Mouse (Mus musculus): Measurements from ENCODE around the gene Ppil1.

DNA sequence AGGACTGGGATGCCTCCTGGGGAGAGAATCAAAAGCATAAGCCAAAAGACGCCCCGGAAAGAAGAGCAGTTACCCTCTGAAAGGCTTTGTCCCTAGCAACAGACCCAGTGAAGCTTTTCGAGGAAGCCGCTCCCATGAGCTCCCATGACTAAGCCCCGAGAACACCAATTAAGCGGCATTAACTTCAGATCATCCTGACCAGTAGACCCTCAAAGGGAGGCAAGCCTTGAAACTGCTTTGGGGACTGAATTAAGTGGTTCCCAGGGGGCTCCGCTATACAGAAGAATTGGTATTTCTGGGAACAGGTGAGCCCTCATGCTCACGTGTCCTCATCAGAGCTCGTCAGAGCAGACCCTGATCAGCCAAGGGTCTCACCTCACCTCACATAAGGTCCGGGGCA is 49.3 kb downstream of the Ppil1 start:
- TF ChIP-seq CTCF (IDR thresholded peaks at IDR 0.05; ENCODE audit: extremely low read depth, insufficient read length, insufficient replicate concordance, low read depth, low read length) (no peak), POLR2A (IDR thresholded peaks at IDR 0.05; ENCODE audit: low read depth, low read length) (no peak)
